Mouse (Mus musculus): ENCODE results near the gene Adgrl2.

The Adgrl2 gene

DNA sequence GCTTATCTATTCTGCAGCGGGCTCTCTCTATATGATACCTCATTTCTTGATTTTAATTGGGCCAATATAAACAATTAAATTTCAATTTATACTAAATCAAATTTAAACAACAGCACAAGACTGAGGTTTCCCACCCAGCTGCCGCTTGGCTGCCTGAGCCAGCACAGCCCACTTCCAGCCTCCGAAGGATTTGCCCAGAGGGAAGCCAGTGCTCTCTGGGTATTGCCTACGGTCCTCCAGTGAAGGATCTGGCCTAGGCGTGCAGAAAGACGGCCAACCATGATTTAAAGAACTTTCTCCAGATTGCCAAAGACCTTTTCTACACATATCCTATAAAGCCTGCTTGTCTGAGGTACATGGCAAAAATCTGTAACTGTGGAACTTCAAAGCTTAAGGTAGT, 59.4 kb downstream of the Adgrl2 start:
- in situ Hi-C loops (cut with MboI; ENCODE audit: unreplicated experiment in 2 of 2) = no loop called here

DNA sequence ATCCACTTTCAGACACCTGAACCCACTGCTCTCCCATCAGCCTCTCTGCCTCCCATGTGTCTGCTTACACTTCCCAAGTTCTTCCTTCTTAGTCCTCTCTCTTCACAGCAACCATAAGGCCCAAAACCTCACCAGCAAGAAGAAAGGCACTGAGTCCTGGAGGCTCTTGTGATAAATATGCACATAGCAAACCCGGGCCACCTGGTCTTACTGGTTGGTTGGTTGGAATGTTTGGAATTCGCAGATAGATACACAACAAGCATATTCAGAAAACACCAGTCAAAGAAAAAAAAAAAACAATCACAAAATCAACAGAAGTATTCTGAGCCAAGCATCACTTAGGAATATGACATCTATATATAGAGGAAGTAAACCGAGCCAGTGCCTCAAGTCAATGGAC, 64.0 kb downstream of the Adgrl2 start:
- in situ Hi-C loops (cut with MboI; ENCODE audit: unreplicated experiment in 2 of 2) = no loop called here

DNA sequence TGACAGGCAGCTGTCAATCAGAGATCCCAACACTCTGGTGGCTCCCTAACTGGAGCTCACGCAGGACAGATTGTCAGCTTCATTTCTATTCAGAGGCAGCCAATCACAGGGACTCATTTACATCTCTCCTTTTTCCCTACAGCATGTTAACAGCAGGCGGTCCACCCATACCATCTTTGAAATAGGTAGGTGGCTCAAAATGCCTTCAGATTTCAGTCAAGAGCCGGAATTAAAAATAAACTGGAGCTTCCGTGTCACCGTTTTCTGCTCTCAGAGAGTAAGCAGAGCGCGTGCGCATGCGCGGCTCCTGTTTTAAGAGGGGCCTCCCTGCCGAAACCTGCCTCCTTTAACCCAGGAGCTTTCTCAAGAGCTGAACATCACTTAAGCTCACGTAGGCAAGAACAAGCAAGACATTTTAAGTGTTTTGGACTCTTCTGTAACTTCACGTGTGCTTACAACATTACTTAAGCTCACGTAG, 67.7 kb downstream of the Adgrl2 start:
- in situ Hi-C loops (cut with MboI; ENCODE audit: unreplicated experiment in 2 of 2) = no loop called here

DNA sequence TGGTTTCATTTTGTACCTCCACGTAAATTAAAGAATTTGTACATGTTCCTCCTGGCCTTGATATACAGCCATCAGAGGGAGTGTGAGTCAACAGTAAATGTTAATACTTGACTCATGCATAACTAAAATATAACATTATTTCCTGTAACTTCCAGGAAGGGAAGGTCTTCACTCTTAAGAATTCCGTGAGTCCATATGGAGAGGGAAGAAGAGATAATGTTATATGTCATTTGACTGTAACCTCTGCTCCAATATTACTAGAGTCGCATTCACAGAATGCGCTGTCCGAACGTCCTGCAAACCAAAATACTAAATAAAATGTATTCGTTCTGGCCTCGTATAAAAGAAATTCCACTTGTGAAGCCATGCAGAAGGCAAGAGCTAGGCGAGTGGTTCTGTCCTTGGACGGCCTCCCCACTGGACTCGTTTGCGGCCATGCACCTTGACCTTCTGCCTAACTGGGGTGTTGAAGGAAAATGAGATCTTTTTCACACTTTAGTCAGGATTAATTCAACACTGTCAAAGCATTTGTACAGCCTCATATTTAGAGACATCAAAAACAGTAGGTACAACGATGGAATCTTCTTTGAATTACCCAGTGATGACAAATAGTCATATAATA, 68.3 kb downstream of the Adgrl2 start:
- in situ Hi-C loops (cut with MboI; ENCODE audit: unreplicated experiment in 2 of 2) = no loop called here

DNA sequence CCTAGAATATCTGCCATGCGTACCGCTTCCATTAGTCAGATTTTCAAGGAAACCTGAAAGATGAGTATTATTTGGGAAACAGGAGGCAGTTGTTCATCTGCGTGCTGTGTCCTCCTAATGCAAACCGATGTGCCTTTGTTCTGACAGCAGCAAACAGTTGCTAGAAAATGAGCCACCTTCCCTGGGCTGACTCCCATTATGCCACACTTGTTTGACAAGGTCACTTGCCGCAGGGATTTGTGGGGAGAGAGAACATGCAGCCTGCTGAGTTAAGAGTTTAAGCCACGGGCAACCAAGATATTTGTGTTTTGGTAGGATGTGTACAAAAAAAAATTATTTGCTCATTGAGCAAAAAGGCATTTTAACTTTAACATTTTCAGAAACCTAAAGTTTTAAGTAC, 69.5 kb downstream of the Adgrl2 start:
- in situ Hi-C loops (cut with MboI; ENCODE audit: unreplicated experiment in 2 of 2) = no loop called here

DNA sequence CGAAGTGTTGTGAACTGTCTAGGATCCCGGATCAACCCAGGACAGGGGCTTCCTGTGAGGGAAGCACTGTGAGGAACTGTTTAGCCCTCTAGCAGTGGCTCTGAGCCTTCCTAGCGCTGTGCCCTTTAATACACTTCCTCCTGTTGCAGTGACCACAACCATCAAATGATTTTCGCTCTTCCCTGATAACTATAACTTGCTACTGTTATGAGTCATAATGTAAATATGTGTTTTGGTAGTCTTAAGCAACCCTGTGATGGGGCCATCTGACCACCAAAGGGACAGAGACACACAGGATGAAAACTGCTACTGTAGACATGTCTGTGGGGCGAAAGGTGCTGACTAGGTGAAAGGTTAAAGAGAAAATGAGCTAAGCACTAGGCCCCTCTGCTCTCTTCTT, 71.9 kb downstream of the Adgrl2 start:
- in situ Hi-C loops (cut with MboI; ENCODE audit: unreplicated experiment in 2 of 2) = no loop called here

DNA sequence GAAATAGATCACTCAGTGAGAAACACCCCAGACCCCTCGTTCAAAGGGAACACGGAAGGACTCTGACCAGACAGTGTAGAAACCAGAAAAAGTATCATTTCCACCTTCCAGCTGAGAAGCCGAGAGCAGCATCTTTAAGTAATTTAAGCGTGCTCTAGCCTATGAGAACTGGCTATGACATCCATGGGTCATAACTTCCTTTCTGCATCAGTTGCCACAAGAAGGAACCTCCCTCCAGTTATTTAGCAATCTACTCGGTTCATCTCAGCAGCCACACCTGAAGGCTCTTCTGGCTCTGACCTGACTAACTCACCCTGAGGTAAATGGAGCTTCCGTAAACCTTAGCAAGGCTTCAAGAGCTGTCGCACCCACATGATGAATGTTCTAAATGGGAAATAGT, 72.5 kb downstream of the Adgrl2 start:
- in situ Hi-C loops (cut with MboI; ENCODE audit: unreplicated experiment in 2 of 2) = no loop called here

DNA sequence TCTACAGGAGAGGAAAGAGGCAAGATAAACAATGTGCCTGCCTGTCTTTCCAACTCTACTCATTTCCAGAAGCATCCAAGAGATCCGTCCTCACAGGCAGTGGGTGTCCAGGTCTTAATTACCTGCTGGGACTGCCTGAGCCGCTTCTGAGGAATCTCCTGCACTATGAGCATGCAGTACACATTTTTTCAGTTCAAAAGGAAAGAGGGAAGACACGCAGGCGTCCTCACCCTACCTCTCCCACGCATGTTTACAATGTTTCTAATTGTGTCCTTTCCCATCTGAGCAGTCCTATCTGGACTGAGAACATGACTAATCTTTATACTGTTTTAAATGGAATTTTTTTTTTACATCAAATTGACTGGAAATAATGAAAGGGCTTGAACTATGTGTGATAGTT, 74.1 kb downstream of the Adgrl2 start:
- in situ Hi-C loops (cut with MboI; ENCODE audit: unreplicated experiment in 2 of 2) = no loop called here

DNA sequence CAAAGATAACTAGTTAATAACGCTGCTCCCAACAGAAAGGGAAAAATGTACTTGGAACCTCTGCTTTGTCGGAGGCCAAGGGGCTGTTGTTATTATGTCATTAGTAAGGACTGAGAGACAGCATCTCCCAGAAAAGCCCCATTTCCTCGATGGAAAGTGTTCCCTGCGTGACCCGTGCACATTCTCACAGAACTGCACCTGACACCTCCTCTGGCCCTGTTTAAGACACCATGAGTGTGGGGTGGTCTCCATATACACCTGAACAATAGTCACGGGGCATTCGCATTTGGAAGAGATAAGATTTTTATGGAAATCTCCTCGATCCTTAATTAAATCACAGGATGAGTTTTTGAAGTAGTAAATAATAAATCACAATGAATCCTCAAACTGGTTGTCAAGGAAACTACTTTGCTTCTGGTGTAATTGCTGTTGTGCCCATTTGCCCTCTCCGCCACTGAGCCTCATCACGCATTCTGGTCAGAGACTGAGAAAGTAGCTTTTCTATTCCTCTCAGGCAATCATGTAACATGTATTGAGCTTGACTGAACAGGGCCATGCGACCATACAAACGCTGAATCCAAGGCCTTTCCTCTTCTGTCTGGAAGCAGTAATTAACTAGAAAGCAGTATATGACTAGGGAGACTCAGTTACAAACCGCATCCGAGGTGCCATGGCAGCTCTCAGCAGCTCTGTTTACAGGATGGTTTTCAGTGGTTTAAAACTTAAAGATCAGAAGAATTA, 77.2 kb downstream of the Adgrl2 start:
- in situ Hi-C loops (cut with MboI; ENCODE audit: unreplicated experiment in 2 of 2) = no loop called here

DNA sequence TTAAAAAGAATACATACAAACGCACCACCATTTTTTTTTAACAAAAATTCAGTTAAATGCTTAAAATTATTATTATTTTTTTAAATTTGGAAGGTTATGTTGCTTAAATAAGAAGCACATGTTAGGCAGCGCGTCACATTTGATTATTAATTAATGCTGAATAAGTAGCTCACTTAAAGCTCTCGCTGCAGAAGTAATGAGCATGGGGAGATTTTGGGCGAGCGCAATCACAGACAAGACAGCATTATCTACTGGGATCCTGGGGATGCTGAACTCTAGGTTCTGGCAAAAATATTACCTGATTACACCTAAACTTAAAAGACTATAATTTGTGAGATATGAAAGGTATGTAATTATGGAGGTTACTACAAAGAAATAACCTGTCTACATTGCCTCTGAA, 77.8 kb downstream of the Adgrl2 start:
- in situ Hi-C loops (cut with MboI; ENCODE audit: unreplicated experiment in 2 of 2) = no loop called here

DNA sequence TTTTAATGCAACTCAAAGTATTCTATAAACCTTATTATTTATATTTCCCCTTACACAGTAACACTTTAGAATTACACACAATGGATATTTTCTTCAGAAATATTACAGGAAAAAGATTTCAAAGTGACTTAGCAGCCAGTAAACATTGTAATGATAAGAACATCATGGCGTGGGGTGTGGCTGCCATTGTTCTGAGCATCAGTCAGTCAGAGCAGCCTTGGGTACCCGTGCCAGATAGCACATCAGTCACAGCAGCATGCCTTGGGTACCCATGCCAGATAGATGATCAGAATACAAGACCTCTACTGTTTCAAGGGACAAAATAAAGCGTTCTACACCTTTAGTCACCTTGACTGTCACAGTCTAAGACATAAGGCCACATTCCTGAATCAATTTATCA, 82.5 kb downstream of the Adgrl2 start:
- in situ Hi-C loops (cut with MboI; ENCODE audit: unreplicated experiment in 2 of 2) = no loop called here

DNA sequence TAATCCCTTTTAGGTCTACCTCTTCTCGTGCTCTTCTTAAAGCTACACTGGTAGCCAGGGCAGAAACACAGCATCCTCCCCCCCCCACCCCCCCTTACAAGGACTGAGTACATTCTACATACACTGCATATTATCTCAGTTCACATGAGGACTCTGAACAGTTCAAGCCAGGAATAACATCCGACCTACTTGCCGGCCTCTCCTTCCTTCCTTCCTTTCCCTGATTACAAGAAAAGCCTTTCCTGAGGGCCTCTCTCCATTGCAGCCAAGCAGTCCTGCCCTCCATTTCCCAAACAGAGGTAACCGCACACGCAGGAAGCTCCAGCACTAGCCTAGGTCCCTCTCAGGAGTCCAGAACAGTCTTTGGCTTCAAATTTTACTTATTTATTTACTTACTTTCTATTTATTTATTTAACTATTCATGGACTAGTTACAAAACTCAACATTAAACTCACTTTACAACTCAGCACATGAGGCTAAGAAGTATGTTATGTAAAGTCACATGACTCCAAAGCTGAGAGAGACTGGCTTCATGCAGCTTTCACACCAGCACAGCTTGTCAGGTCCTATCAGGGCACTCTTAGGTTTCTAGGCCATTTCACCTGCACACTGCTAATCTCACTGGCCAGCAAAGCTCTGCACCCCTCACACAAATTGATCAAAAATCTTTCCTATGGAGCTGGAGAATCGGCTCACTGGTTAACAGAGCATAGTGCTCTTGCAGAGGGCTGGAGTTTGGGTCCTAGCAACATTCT, 83.2 kb downstream of the Adgrl2 start:
- in situ Hi-C loops (cut with MboI; ENCODE audit: unreplicated experiment in 2 of 2) = no loop called here

DNA sequence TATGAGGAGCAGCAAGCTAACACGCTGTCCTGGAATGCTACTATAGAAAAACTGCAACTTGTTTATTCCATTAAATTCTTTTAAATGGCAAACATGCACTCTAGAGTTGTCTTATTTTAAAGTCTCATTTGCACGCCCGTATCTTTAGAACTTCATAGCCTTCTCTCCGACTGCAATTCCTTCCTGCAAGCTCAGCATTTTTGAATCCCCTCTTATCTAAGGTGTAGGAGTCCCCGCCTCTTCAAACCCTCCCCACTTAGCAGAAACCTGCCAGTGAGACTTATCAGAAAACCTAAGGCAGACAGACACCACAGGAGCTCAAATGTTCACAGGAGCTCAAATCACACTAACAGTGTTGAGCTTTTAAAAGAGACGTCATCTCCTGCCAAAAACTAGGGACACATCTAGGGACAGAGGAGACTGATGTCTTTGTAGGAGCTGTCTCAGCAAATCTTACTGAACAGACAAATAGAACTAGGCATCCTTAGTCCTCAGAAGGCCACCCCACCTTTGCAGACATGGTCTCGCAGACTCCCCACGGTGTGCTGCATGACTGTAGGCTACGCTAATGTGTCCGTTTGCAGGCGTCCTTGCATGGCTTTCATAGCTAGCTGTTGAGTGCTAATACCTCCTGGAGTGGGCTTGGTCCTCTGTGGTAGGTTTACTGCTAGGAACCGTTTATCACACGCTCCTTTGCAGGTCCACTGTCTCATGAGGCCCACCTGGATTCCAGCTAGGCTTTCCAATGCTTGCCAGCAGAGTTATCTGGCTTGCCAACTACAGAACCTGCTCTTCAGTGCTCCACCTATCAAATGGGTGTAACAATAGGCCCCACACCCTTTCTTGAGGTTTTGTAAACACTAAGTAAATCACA, 84.2 kb downstream of the Adgrl2 start:
- in situ Hi-C loops (cut with MboI; ENCODE audit: unreplicated experiment in 2 of 2) = no loop called here

DNA sequence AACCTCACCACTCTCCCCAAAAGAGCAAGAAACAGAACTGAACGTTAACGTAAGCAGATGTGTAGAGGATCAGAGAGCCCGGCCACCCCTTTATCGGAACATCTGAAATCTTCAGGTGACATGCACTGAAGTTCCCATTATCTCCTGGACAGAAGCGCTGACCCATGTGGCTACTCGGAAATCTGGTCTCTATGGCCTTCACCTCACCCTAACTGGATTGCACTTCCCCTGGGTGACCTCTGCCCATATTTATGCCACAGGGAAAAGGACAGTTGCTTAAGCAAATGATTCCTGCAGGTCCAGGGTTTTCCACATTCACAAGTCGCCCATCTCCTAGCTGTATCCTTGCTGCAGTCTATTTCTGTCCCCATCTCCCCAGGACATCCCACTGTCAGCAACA, 84.9 kb downstream of the Adgrl2 start:
- in situ Hi-C loops (cut with MboI; ENCODE audit: unreplicated experiment in 2 of 2) = no loop called here

DNA sequence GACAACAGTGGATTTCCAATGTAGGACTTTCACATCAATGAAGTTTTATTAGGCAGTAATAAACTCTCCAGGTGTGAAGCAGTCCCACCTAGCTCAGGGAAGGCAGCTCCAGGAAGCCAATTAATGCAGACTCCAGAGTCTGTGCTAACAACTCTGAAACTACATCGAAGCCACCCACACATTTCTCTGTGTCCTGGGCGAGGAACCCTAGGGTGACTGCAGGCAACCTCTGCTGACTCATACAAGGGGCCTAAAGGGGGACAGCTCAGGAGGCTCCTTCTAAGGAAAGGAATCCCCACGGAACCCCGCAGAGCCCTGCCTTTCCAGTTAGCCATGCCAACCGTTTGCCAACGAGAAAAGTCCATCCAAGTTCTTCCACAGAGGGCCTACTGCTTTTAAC, 90.5 kb downstream of the Adgrl2 start:
- in situ Hi-C loops (cut with MboI; ENCODE audit: unreplicated experiment in 2 of 2) = no loop called here

DNA sequence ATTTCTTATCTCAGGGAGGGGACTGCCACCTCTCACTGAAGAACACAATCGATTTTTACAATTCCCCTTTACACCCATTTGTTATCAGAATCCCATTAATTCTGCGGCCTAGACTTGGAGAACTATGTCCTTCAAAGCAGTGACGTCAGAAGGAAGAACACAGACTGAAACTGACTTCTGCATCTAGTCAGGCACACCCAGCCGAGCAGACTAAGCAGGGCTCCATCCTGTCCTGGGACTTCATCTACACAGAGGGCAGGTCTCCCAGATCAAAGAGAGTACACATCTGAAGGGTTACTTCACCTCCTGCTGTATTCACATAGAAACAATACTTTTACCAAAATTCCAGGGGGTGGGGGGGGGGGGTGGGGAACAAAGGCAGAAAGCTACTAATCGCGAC, 90.9 kb downstream of the Adgrl2 start:
- in situ Hi-C loops (cut with MboI; ENCODE audit: unreplicated experiment in 2 of 2) = no loop called here

DNA sequence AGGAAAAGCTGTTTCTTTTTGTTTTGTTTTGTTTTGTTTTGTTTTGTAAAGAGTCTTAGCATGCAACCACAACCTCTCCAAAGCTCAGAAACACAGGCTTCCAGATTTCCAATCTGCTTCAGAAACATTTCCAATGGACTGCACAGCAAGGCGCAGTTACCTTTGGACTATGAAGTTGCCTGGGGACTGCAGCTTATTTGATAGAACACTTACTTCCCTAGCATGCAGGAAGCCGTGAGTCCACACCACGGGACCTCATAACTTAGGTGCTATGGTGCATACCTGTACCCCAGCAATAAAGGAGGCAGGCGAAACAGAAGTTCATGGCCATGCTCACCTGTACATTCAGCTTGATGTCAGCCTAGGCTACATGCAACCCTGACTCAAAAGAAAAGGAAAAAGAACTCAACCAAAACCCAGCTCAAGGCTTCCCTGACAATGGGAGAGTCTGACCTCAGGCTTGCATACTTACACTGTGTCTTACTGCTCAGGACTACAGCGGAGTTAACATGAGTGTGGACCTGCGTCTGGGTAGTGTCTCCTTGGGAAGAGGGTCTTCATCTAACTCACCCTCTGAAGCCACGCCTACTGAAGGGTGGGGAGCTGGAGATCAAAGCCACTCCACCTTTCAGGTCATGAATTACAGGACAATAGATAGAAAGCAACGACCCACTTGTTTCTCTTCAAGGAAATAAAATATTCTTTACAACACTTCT, 91.7 kb downstream of the Adgrl2 start:
- in situ Hi-C loops (cut with MboI; ENCODE audit: unreplicated experiment in 2 of 2) = no loop called here

DNA sequence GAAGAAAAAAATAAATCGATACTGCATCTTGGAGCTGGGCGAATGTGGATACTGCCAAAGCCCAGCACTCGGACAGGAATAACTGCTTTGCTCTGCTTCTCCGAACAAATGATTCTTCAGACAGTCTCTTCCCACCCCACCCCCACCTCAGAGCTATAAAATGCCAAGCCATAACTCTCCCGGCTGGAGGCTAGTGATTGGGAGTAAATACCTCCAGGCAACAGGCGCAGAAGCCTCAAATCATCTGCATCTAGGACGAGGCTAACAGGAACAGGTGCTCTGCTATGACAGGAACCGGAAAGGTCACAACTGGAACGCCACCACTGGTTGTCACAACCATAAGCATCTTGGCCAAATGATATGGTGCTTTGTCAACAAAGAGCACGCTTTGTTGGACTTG, 94.1 kb downstream of the Adgrl2 start:
- in situ Hi-C loops (cut with MboI; ENCODE audit: unreplicated experiment in 2 of 2) = no loop called here

DNA sequence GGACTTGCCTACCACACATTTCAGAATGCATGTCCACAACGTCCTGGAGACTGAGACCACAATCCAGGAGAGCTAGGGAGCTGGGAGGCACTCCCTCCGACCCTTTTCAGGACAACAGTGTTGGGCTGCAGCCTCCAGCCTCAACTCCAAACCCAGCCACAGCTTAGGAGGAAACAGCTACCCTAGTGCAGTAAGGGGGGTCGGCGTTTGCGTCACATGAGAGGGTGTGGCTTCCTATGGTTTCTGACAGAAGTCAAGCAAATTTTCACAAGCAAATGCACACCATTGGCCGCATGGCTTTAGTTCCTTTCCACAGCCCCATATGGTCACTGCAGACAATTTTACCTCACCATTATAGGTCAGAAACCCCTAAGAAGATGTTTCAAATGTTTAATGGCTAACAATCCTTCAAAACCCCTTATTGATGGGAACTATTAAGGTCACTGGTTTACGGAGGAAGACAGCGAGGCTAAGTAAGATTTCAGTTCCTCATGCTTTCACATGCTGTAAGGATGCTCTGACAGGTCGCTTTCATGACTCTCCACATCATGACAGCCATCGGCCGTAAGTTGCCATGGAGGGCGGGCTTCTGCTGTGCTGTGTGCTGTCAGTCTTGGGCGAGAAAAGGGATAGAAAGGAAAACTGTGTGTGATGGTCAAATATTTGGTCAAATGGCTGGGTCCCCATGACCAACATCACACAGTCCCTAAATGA, 94.8 kb downstream of the Adgrl2 start:
- in situ Hi-C loops (cut with MboI; ENCODE audit: unreplicated experiment in 2 of 2) = no loop called here

DNA sequence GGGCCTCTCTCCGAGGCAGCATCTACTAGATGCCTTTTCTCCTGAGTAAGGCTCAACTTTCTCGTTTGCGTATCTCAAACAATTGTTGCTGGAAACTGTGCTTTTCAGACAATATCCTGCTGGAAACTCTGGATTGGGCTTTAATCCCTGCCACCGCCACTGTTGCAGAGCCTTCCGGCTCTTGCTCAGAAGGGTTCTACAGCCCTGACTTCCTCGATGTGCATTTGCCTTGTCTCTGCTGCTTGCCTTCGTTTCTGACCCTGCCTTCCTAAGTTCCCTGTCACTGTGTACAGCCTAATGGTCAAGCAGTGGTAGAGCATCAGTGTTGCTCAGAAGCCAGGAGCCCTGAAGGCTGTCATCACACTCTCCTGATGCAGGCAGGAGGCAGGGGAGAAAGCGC, 95.5 kb downstream of the Adgrl2 start:
- in situ Hi-C loops (cut with MboI; ENCODE audit: unreplicated experiment in 2 of 2) = no loop called here
